Mouse (Mus musculus) ovary, postnatal 36 days (tissue): Measurements from ENCODE around the gene Krtap2-4.

Experiments
- DNase-seq: peaks from one replicate; pipeline ENCODE4 v3.0.0; 2022; ENCODE audit warnings: low spot score, mixed read lengths

The Krtap2-4 gene

DNA sequence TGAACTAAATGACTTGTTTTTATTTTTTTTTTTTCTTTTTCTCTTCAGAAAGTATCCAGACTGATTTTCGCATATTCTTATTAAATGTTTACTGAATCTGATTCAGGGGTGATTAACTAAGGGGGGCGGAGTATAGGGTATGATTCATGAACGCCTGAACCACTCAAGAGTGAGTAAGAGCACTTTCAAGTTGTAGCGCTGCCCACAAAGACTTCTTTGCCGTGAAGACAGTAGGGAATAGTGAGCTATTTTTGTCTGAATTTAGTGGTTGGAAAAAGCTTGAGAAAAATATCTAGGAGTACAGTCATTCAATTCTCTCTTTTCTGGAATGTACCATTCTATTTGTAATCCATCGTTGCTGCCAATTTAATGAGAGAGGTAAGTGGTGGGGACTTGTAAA, 33.1 kb downstream of the Krtap2-4 start:
- no peak for DNase-seq

DNA sequence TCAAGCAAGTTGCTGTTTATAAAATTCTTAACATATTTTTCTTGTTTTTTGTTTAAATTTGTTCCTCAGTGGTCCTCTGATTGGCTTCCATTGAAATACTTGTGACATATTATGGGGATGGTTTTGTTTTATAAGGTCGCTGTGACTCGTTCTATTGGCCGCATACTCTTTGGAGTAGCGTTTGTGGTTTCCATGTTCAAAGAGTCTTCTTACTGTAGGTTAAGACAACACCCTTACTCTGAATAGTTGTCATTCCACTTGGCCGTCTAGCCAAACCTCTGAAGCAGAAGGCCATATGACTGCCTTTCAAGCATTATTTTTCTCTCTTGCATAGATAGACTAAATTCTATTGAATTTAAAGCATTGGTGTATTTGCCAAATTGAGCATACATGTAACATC, 33.6 kb downstream of the Krtap2-4 start:
- DNase-seq = no peak

DNA sequence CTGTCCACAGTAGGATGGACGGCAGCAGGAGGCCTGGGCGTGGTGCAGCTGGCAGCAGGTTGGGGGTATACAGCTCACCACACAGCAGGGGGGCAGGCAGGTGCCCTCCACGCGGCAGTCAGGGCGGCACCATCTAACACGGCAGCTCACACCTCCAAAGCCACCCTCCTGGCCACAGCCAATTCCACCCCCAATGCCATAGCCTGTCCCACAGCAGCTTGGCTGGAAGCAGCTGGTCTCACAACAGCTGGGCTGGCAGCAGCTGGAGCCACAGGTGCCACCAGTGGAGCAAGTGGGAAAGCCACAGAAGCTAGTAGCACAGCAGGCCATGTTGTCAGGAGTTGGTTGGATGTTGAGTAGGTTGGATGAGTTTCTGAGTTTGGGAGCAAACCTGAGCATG, 34.0 kb downstream of the Krtap2-4 start, which contains the start of gene Krtap1-5:
Gene Krtap1-5 (minus strand): TSS at position 381 of the 400 bp plus-strand sequence.
- no peak for DNase-seq

DNA sequence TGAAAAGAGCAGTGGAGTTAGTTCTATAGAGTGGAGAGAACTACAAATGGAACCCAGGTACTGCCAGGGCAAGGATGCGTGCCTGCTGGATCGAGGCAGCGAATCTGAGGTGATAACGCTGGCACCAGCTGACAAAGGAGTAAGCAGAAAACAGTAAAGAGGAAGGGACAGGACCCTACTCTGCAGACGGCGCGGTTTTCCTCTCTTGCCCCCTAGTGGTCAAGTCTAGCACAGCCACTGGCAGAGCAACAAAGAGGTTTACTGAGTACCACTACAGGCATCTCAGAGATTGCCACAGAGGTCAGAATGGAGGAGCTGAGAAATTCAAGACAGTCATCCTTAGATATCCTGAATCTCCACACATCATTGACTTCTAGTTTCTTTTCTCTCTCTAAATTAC, 40.5 kb downstream of the Krtap2-4 start:
- peak; percentile 72 for DNase-seq

DNA sequence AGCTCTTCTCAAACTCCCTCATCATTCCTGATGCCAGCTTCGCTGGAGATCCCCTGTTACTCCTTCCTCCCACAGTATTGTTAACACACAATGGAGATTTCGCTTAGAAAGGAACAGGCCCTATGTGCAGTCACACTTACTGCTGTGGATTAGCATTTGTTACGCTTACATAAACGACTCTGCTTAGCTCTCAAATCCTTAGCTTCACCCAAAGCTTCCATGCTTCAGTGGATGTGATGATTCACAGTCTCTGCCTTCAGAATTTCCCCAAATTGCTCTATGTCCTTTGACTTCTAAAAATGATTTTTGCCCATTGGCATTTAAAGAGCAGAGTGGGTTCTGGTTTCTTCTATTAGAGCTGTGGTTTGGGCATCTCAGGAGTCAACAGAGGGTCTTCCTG, 41.5 kb downstream of the Krtap2-4 start:
- DNase-seq = no peak

DNA sequence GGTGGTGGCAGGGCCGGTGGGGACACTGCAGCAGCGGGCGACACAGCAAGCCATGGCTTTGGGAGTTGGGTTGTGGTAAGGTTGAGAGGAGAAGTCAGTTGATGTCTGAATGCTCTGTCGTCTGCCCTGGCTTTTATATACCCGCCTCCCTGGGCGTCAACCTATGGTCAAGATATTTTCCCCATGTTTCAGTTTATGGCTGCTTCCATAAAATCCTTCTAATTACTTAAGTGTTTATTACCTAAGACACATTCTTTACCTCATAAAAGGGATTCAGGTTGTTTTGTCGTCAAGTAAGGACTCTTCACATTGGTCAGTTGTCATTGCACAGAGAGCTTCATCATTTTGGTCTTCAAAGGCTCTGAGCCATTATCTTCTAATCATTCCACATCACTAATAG, 48.1 kb downstream of the Krtap2-4 start, which contains the start of gene Krtap3-1:
Gene Krtap3-1 (minus strand): TSS at position 101 of the 400 bp plus-strand sequence.
- no peak for DNase-seq
